Mouse (Mus musculus) spleen, adult 2 months (tissue): ENCODE results near the gene Cd52.

Experiments
- CTCF ChIP-seq: fragments of 200-500 bp; IDR thresholded peaks from 2 replicates; pipeline ENCODE4 v1.5.1; 2011; ENCODE audit warnings: mild to moderate bottlenecking, inconsistent platforms; ENCODE audit not compliant: insufficient read depth, insufficient read length, insufficient replicate concordance; ENCODE audit errors: extremely low read depth
- POLR2A ChIP-seq: fragments of 200-500 bp; IDR thresholded peaks from 2 replicates; pipeline ENCODE4 v1.6.1; 2011; ENCODE audit warnings: low read depth, low read length, inconsistent platforms

GRCm38 (mm10) chr4:134067833-134068544 is 26.9 kb downstream of the Cd52 start:
- no peak for TF ChIP-seq POLR2A
- no peak for TF ChIP-seq CTCF
